Mouse (Mus musculus) ES-E14 (cell line): ENCODE measurements around the gene Rab26.

Experiments used
- CHD2 ChIP-seq: IDR thresholded peaks from 2 replicates; pipeline ENCODE4 v1.6.1; 2014; ENCODE audit warnings: mild to moderate bottlenecking, low read depth, low read length, inconsistent platforms
- HCFC1 ChIP-seq: IDR thresholded peaks from 2 replicates; pipeline ENCODE4 v1.6.1; 2012; ENCODE audit warnings: low read length, inconsistent platforms, borderline replicate concordance; ENCODE audit not compliant: insufficient read depth
- MAFK ChIP-seq: IDR thresholded peaks from 2 replicates; pipeline ENCODE4 v1.6.1; 2014; ENCODE audit warnings: mild to moderate bottlenecking, low read depth, low read length, inconsistent platforms; ENCODE audit not compliant: insufficient read depth
- ZC3H11A ChIP-seq: IDR thresholded peaks from 2 replicates; pipeline ENCODE4 v1.6.1; 2012; ENCODE audit warnings: low read depth, mild to moderate bottlenecking, inconsistent platforms, low read length, borderline replicate concordance
- ZNF384 ChIP-seq: IDR thresholded peaks from 2 replicates; pipeline ENCODE4 v1.6.1; 2012; ENCODE audit warnings: low read depth, low read length, inconsistent platforms

DNA sequence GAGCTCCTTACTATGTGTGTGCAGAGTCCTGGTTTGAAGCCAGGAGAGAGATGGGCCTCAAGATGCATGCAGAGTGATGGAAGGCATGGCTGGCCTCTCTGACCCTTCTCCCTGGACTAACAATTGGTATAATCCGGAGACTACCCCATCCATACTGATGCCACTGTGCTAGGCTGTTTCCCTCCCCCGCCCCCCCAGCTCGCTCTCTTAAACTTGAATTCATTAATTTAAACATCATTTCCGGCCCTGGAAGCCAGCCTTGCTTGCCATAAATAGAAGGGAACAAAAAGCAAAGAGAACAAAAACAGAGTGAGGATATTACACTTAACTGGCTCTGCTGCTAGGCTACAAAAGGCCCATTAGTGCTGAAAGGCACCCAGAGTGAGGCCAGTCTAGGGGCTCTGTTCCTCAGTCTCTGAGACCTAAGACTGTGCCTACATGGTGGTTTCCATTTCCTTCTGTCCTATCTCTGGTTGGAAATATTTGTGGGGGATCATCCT lies 24.6 kb upstream of the Rab26 start:
- TF ChIP-seq MAFK (no peak), ZNF384 (no peak), CHD2 (no peak), HCFC1 (no peak), ZC3H11A (no peak)
